Mouse (Mus musculus): ENCODE measurements at regions not wholly inside any gene's neighbourhood (a gene's known extent, or its start where the extent isn't known, plus 50 kb on each side); places are given as distances from the start of the nearest gene placed in this dataset.

GRCm38 (mm10) chr2:21908813-21909480 is 318.4 kb upstream of the Myo3a start:
- DNase-seq (ENCODE audit: low spot score in 2 of 2), result no peak

- peak; percentile 36 to 77 for DNase-seq (ENCODE audit: low spot score in 2 of 2)
These were observed 317.8 kb upstream of the Myo3a start for GRCm38 (mm10) chr2:21909481-21909966.

- DNase-seq (ENCODE audit: low spot score in 2 of 2), result peak; percentile 23 to 59
These were observed 309.3 kb upstream of the Myo3a start for GRCm38 (mm10) chr2:21917804-21918690.

- no peak for DNase-seq (ENCODE audit: low spot score in 2 of 2)
These were observed 308.2 kb upstream of the Myo3a start for GRCm38 (mm10) chr2:21919091-21919490.

- no peak for DNase-seq (ENCODE audit: low spot score in 2 of 2)
These were observed 299.6 kb upstream of the Myo3a start for GRCm38 (mm10) chr2:21927656-21928055.

GRCm38 (mm10) chr2:21939993-21940392 is 287.3 kb upstream of the Myo3a start:
- DNase-seq (ENCODE audit: low spot score in 2 of 2), result no peak

- DNase-seq (ENCODE audit: low spot score in 2 of 2), result no peak
These were observed 286.4 kb upstream of the Myo3a start for GRCm38 (mm10) chr2:21940797-21941487.

- DNase-seq (ENCODE audit: low spot score in 2 of 2), result no peak
These were observed 285.8 kb upstream of the Myo3a start for GRCm38 (mm10) chr2:21941488-21942000.

GRCm38 (mm10) chr2:21943676-21944075 is 283.6 kb upstream of the Myo3a start:
- no peak for DNase-seq (ENCODE audit: low spot score in 2 of 2)

- DNase-seq (ENCODE audit: low spot score in 2 of 2), result no peak
These were observed 280.8 kb upstream of the Myo3a start for GRCm38 (mm10) chr2:21946484-21946883.

GRCm38 (mm10) chr2:21951279-21951678 is 276.0 kb upstream of the Myo3a start:
- no peak for DNase-seq (ENCODE audit: low spot score in 2 of 2)

- DNase-seq (ENCODE audit: low spot score in 2 of 2), result no peak
These were observed 271.0 kb upstream of the Myo3a start for GRCm38 (mm10) chr2:21956112-21956963.

GRCm38 (mm10) chr2:21958365-21958764 is 268.9 kb upstream of the Myo3a start:
- DNase-seq (ENCODE audit: low spot score in 2 of 2), result peak in 1 of 2 experiments; percentile 14

GRCm38 (mm10) chr2:21958802-21959201 is 268.5 kb upstream of the Myo3a start:
- DNase-seq (ENCODE audit: low spot score in 2 of 2), result no peak

- DNase-seq (ENCODE audit: low spot score in 2 of 2), result no peak
These were observed 263.8 kb upstream of the Myo3a start for GRCm38 (mm10) chr2:21963343-21964026.

GRCm38 (mm10) chr2:21964027-21964605 is 263.2 kb upstream of the Myo3a start:
- DNase-seq (ENCODE audit: low spot score in 2 of 2), result no peak

- no peak for DNase-seq (ENCODE audit: low spot score in 2 of 2)
These were observed 256.4 kb upstream of the Myo3a start for GRCm38 (mm10) chr2:21970774-21971406.

GRCm38 (mm10) chr2:21974599-21974998 is 252.7 kb upstream of the Myo3a start:
- DNase-seq (ENCODE audit: low spot score in 2 of 2), result no peak

- DNase-seq (ENCODE audit: low spot score in 2 of 2), result no peak
These were observed 251.8 kb upstream of the Myo3a start for GRCm38 (mm10) chr2:21975547-21975946.

Data from gastrocnemius, postnatal 4 days (tissue).